Mouse (Mus musculus) CH12.LX (cell line): ENCODE data around the gene Dlgap1.

ENCODE experiments used
- POLR2A ChIP-seq: IDR thresholded peaks from 2 replicates; pipeline ENCODE4 v1.6.1; 2011; ENCODE audit warnings: low read depth, mild to moderate bottlenecking, improper control_type of control experiment, low read length
- ZC3H11A ChIP-seq: IDR thresholded peaks from 2 replicates; pipeline ENCODE4 v1.6.1; 2012; ENCODE audit warnings: low read depth, mild to moderate bottlenecking, inconsistent platforms, low read length, improper control_type of control experiment

- no peak for TF ChIP-seq ZC3H11A
- TF ChIP-seq POLR2A, result no peak
Observed at GRCm38 (mm10) chr17:70004628-70005027, 35.8 kb downstream of the Dlgap1 start.
